Mouse (Mus musculus) thymus, postnatal 4 days (tissue): ENCODE measurements around the gene Acap1.

Experiments
- DNase-seq: peaks from one replicate; pipeline ENCODE4 v3.0.0; 2021

The Acap1 gene

GRCm38 (mm10) chr11:69900471-69901405 lies 5.4 kb upstream of the Acap1 start, which contains the start of the genes 2810408A11Rik and Neurl4:
Gene 2810408A11Rik, minus strand, starts transcription at chr11:69900987.
Gene Neurl4, plus strand, starts transcription at chr11:69901072.
- DNase-seq = peak; percentile 86

- peak; percentile 42 for DNase-seq
Measured at GRCm38 (mm10) chr11:69899870-69900269, 4.5 kb upstream of the Acap1 start.

- peak; percentile 87 for DNase-seq
Measured at GRCm38 (mm10) chr11:69894671-69895070, 668 bp downstream of the Acap1 start.

- peak; percentile 8 for DNase-seq
Measured at GRCm38 (mm10) chr11:69891482-69891881, 3.9 kb downstream of the Acap1 start.

- peak; percentile 10 for DNase-seq
Measured at GRCm38 (mm10) chr11:69886907-69887635, 8.3 kb downstream of the Acap1 start.

- no peak for DNase-seq
Measured at GRCm38 (mm10) chr11:69884663-69885062, 10.7 kb downstream of the Acap1 start.

GRCm38 (mm10) chr11:69884240-69884639 lies 11.1 kb downstream of the Acap1 start:
- DNase-seq = peak; percentile 14

GRCm38 (mm10) chr11:69883527-69884151 lies 11.7 kb downstream of the Acap1 start:
- peak; percentile 13 for DNase-seq

GRCm38 (mm10) chr11:69883066-69883465 lies 12.3 kb downstream of the Acap1 start:
- DNase-seq = peak; percentile 82

- DNase-seq = peak; percentile 15
Measured at GRCm38 (mm10) chr11:69881787-69882670, 13.3 kb downstream of the Acap1 start.

- DNase-seq = peak; percentile 85
Measured at GRCm38 (mm10) chr11:69880853-69881603, 14.3 kb downstream of the Acap1 start, which contains the start of gene Kctd11. Gene Kctd11, minus strand, starts transcription at chr11:69881406.

- peak; percentile 78 for DNase-seq
Measured at GRCm38 (mm10) chr11:69880506-69880852, 14.9 kb downstream of the Acap1 start.

- peak; percentile 26 for DNase-seq
Measured at GRCm38 (mm10) chr11:69879711-69880110, 15.6 kb downstream of the Acap1 start.

GRCm38 (mm10) chr11:69878952-69879351 lies 16.4 kb downstream of the Acap1 start:
- DNase-seq = no peak

GRCm38 (mm10) chr11:69878399-69878798 lies 16.9 kb downstream of the Acap1 start:
- no peak for DNase-seq

- DNase-seq = peak; percentile 15
Measured at GRCm38 (mm10) chr11:69877878-69878277, 17.5 kb downstream of the Acap1 start, which contains the start of gene Tmem95. Gene Tmem95, minus strand, starts transcription at chr11:69878018.

GRCm38 (mm10) chr11:69876867-69877266 lies 18.5 kb downstream of the Acap1 start:
- peak; percentile 97 for DNase-seq

GRCm38 (mm10) chr11:69876186-69876585 lies 19.2 kb downstream of the Acap1 start:
- DNase-seq = no peak

GRCm38 (mm10) chr11:69872451-69872850 lies 22.9 kb downstream of the Acap1 start:
- DNase-seq = no peak

GRCm38 (mm10) chr11:69871822-69872221 lies 23.5 kb downstream of the Acap1 start:
- no peak for DNase-seq
